Mouse (Mus musculus): Measurements from ENCODE around the gene Farsa.
"Not testable (repeated sequence)": the region's sequence is repeated elsewhere in the genome, so short reads cannot be mapped to it uniquely, and the experiment has no call there.

DNA sequence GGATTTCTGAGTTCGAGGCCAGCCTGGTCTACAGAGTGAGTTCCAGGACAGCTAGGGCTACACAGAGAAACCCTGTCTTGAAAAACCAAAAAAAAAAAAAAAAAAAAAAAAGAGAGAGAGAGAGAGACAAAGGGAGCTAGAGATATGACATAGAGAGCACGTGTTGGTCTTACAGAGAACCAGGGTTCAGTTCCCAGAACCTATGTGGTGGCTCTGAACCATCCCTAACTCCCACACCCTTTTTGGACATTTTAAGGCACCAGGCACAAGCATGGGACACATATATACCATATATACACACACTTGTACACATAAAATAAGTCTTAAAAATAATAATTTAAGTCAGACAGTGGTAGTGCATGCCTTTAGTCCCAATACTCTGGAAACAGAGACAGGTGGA is 30.3 kb upstream of the Farsa start:
- TF ChIP-seq CTCF, EP300 (IDR thresholded peaks at IDR 0.05; ENCODE audit: low read depth): not testable (repeated sequence)
